ENCODE assay signal across 28 mouse cellular contexts in the genomic region with DNA sequence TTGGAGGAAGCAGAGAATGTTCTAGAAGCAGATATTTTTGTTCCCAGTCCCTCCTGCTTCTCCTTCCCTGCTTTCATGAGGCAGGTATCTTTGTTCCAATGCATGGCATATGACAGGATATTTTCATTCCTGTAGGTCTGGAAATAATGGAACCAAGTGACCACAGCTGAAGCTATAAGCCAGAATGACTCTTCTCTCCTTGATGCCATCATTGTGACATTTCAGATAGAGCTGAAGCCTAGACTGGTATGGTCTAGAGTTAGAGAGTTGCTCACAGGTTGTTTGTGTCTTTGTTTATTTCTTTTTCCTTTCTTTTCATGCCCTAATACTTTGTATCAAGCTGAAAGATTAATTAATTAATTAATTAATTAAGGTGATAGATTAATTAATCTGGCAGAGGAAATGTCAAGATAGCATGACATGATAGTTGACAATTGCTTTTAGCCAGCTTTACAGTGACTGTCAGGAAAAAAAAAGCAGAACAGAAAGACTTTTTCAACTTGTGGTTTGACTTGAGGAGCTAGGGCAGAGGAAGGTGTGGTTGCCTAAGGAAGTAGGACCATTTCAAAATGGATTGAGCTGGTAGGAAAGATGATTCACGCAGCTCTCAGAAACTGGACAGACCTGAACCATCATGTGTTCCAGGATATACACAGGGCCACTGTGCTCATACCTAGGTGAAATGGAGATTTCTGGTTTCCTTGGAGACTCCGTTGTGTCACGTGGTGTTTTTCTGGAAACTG.
DNase-seq lines count a peak whose midpoint lies in the region; ATAC-seq lines count a peak whose summit lies in the region.
"Had no signal": no experiment of that assay in that cellular context is flagged by ENCODE, and none has a peak within 500 bp of the region (broad histone marks: within the 10 kb centered on the region; RNA-seq: fewer than 3 reads in every experiment).

No protein-coding gene starts in this region.

- ATAC-seq in midbrain, embryonic 11.5 days (ENCODE audit: low FRiP score): no peak
- ATAC-seq in midbrain, embryonic 13.5 days: no peak
- ATAC-seq in megakaryocyte progenitor cell, adult 5-6 weeks (replicated peaks; ENCODE audit: poor library complexity): peak; percentile 99
- ATAC-seq in cerebellum, adult (ENCODE audit: insufficient number of reproducible peaks, low FRiP score, low TSS enrichment): no peak
- ATAC-seq: forebrain, embryonic 14.5 days had no signal

- peak; percentile 56 for DNase-seq in heart, adult 11 months
- no peak for DNase-seq in heart, postnatal 25 days (ENCODE audit: low spot score)
- DNase-seq in midbrain, embryonic 11.5 days (ENCODE audit: low spot score, missing footprints): peak; percentile 81
- DNase-seq in layer of hippocampus, postnatal 36 days: no peak
- DNase-seq in cerebellum, adult 18-20 months: no peak
- DNase-seq: adrenal gland, postnatal 25 days; cerebellum, adult 8-10 months; cerebellum, postnatal 25 days; gastrocnemius, postnatal 25 days; heart, postnatal 36 days; kidney, adult 18-20 months; kidney, postnatal 25 days; retina, postnatal 1 day; right cerebral cortex, postnatal 14 days; spleen, adult 18-20 months; thymus, adult 18-20 months; thymus, postnatal 25 days had no signal

- no peak overlapping the region for H3K4me3 ChIP-seq in midbrain, embryonic 11.5 days (ENCODE audit: low read depth, low read length)
- no peak overlapping the region for H3K4me3 ChIP-seq in midbrain, embryonic 13.5 days (replicated peaks)
- H3K4me3 ChIP-seq: heart, embryonic 15.5 days; hindbrain, embryonic 13.5 days; kidney, embryonic 15.5 days; left cerebral cortex, adult 2 months; limb, embryonic 12.5 days; midbrain, embryonic 12.5 days had no signal

- no peak overlapping the region for H3K27ac ChIP-seq in midbrain, embryonic 11.5 days (ENCODE audit: low read depth, low read length)
- H3K27ac ChIP-seq in midbrain, embryonic 13.5 days: no peak overlapping the region
- H3K27ac ChIP-seq: heart, embryonic 15.5 days; hindbrain, embryonic 13.5 days; kidney, embryonic 15.5 days; left cerebral cortex, adult 2 months; limb, embryonic 12.5 days; midbrain, embryonic 12.5 days; stomach, postnatal 0 days had no signal

- H3K9me3 ChIP-seq in midbrain, embryonic 11.5 days (ENCODE audit: control insufficient read depth, low read length): no peaks in the 10 kb centered on the region; the same call in 1 of the 2 replicates
- peaks cover 3% of the 10 kb centered on the region; the same call in 1 of the 2 replicates for H3K9me3 ChIP-seq in midbrain, embryonic 13.5 days
- H3K9me3 ChIP-seq: heart, embryonic 15.5 days had no signal

- no peak overlapping the region for H3K4me2 ChIP-seq in midbrain, embryonic 11.5 days
- H3K4me2 ChIP-seq in midbrain, embryonic 13.5 days (replicated peaks): no peak overlapping the region
- H3K4me2 ChIP-seq: heart, embryonic 15.5 days; hindbrain, embryonic 13.5 days; kidney, embryonic 15.5 days; limb, embryonic 12.5 days; midbrain, embryonic 12.5 days had no signal

- WGBS in midbrain, embryonic 11.5 days: 92% methylated on average over 3 of the region's 3 CpGs
- 97% methylated on average over 3 of the region's 3 CpGs for WGBS in midbrain, embryonic 13.5 days

- no peak overlapping the region for H3K9ac ChIP-seq in midbrain, embryonic 11.5 days (ENCODE audit: low read length)
- no peak overlapping the region for H3K9ac ChIP-seq in midbrain, embryonic 13.5 days (replicated peaks)
- H3K9ac ChIP-seq: heart, embryonic 15.5 days; hindbrain, embryonic 13.5 days; kidney, embryonic 15.5 days; limb, embryonic 12.5 days; midbrain, embryonic 12.5 days had no signal

- intact Hi-C loops in heart, postnatal 25 days (cut with DNase I): no loop called here

- H3K36me3 ChIP-seq in midbrain, embryonic 11.5 days (ENCODE audit: control insufficient read depth, insufficient read depth, low read length): no peaks in the 10 kb centered on the region
- H3K36me3 ChIP-seq in midbrain, embryonic 13.5 days: no peaks in the 10 kb centered on the region
- H3K36me3 ChIP-seq: heart, embryonic 15.5 days; hindbrain, embryonic 13.5 days; kidney, embryonic 15.5 days; limb, embryonic 12.5 days; midbrain, embryonic 12.5 days had no signal

- no peaks in the 10 kb centered on the region for H3K4me1 ChIP-seq in midbrain, embryonic 11.5 days (ENCODE audit: control insufficient read depth, insufficient read depth, low read length)
- H3K4me1 ChIP-seq in midbrain, embryonic 13.5 days (replicated peaks): no peaks in the 10 kb centered on the region
- H3K4me1 ChIP-seq: heart, embryonic 15.5 days; hindbrain, embryonic 13.5 days; kidney, embryonic 15.5 days; limb, embryonic 12.5 days; midbrain, embryonic 12.5 days had no signal

- peaks cover 21% of the 10 kb centered on the region for H3K27me3 ChIP-seq in midbrain, embryonic 11.5 days (ENCODE audit: control insufficient read depth, insufficient read depth, low read length)
- H3K27me3 ChIP-seq in midbrain, embryonic 13.5 days: peaks cover 60% of the 10 kb centered on the region

Comparison
In these comparisons a context has a peak if more than half of its experiments do, and no peak if none do; other contexts are left out.
1. DNase-seq: peak in heart, adult 11 months (single experiment) and midbrain, embryonic 11.5 days (single experiment); none in heart, postnatal 25 days (single experiment), layer of hippocampus, postnatal 36 days (0 of 2) and cerebellum, adult 18-20 months (0 of 2).